Mouse (Mus musculus): ENCODE results near the gene Mpdz. TPM values are rescaled to one million over a fixed set of nuclear protein-coding genes. Genes with fewer than 3 reads are reported as not detected.

Gene Mpdz
- polyA plus RNA-seq, 1 experiment from 2014 or later = 19.1 TPM

- no peaks in the 10 kb centered on the region for H3K9me3 ChIP-seq (replicated peaks; ENCODE audit: control insufficient read depth, low read length)
- H3K4me2 ChIP-seq (ENCODE audit: low read length) = no peak overlapping the region
- no peak for DNase-seq (ENCODE audit: low spot score)
- no peak for ATAC-seq
- 95% methylated on average over 6 of the region's 6 CpGs for WGBS
- peaks cover 10% of the 10 kb centered on the region; the same call in 1 of the 2 replicates for H3K36me3 ChIP-seq (ENCODE audit: control insufficient read depth, insufficient read depth, low read length)
- H3K4me1 ChIP-seq (ENCODE audit: control insufficient read depth, insufficient read depth, low read length) = no peaks in the 10 kb centered on the region
- no peak overlapping the region for H3K4me3 ChIP-seq (ENCODE audit: low read depth, low read length)
- no peak overlapping the region for H3K9ac ChIP-seq (ENCODE audit: low read length)
- no peak overlapping the region for H3K27ac ChIP-seq (ENCODE audit: low read depth, low read length)
- H3K27me3 ChIP-seq (replicated peaks; ENCODE audit: control insufficient read depth, insufficient read depth, low read length) = no peaks in the 10 kb centered on the region
Observed at GRCm38 (mm10) chr4:81283081-81283480, 159.5 kb downstream of the Mpdz start.

GRCm38 (mm10) chr4:81280098-81280497, 162.5 kb downstream of the Mpdz start:
- H3K4me2 ChIP-seq (ENCODE audit: low read length) = no peak overlapping the region
- H3K4me3 ChIP-seq (ENCODE audit: low read depth, low read length) = no peak overlapping the region
- no peak overlapping the region for H3K27ac ChIP-seq (ENCODE audit: low read depth, low read length)
- ATAC-seq = no peak
- no peak for DNase-seq (ENCODE audit: low spot score)
- H3K9me3 ChIP-seq (replicated peaks; ENCODE audit: control insufficient read depth, low read length) = no peaks in the 10 kb centered on the region
- 12% methylated on average over 4 of the region's 4 CpGs for WGBS
- 0 out of 2 replicates have a peak, but pooled peaks cover 5% of the 10 kb centered on the region for H3K36me3 ChIP-seq (ENCODE audit: control insufficient read depth, insufficient read depth, low read length)
- H3K9ac ChIP-seq (ENCODE audit: low read length) = no peak overlapping the region
- H3K4me1 ChIP-seq (ENCODE audit: control insufficient read depth, insufficient read depth, low read length) = no peaks in the 10 kb centered on the region
- H3K27me3 ChIP-seq (replicated peaks; ENCODE audit: control insufficient read depth, insufficient read depth, low read length) = no peaks in the 10 kb centered on the region

- Histone ChIP-seq H3K4me1 (ENCODE audit: control insufficient read depth, insufficient read depth, low read length) (no peaks in the 10 kb centered on the region), H3K9ac (ENCODE audit: low read length) (no peak overlapping the region), H3K27me3 (replicated peaks; ENCODE audit: control insufficient read depth, insufficient read depth, low read length) (no peaks in the 10 kb centered on the region), H3K9me3 (replicated peaks; ENCODE audit: control insufficient read depth, low read length) (no peaks in the 10 kb centered on the region), H3K4me2 (ENCODE audit: low read length) (no peak overlapping the region), H3K27ac (ENCODE audit: low read depth, low read length) (no peak overlapping the region), H3K36me3 (ENCODE audit: control insufficient read depth, insufficient read depth, low read length) (0 out of 2 replicates have a peak, but pooled peaks cover 5% of the 10 kb centered on the region), H3K4me3 (ENCODE audit: low read depth, low read length) (no peak overlapping the region)
- ATAC-seq = no peak
- 61% methylated on average over 5 of the region's 5 CpGs for WGBS
- DNase-seq (ENCODE audit: low spot score) = no peak
Observed at GRCm38 (mm10) chr4:81279451-81279850, 163.2 kb downstream of the Mpdz start.

GRCm38 (mm10) chr4:81275957-81276715, 166.5 kb downstream of the Mpdz start:
- H3K4me2 ChIP-seq (ENCODE audit: low read length) = no peak overlapping the region
- no peak overlapping the region for H3K4me3 ChIP-seq (ENCODE audit: low read depth, low read length)
- H3K27ac ChIP-seq (ENCODE audit: low read depth, low read length) = no peak overlapping the region
- no peaks in the 10 kb centered on the region for H3K9me3 ChIP-seq (replicated peaks; ENCODE audit: control insufficient read depth, low read length)
- DNase-seq (ENCODE audit: low spot score) (no peak), ATAC-seq (no peak)
- WGBS = 11% methylated on average over 6 of the region's 6 CpGs
- H3K9ac ChIP-seq (ENCODE audit: low read length) = no peak overlapping the region
- no peaks in the 10 kb centered on the region for H3K36me3 ChIP-seq (ENCODE audit: control insufficient read depth, insufficient read depth, low read length)
- no peaks in the 10 kb centered on the region for H3K4me1 ChIP-seq (ENCODE audit: control insufficient read depth, insufficient read depth, low read length)
- H3K27me3 ChIP-seq (replicated peaks; ENCODE audit: control insufficient read depth, insufficient read depth, low read length) = no peaks in the 10 kb centered on the region

- Histone ChIP-seq H3K4me2 (ENCODE audit: low read length) (no peak overlapping the region), H3K36me3 (ENCODE audit: control insufficient read depth, insufficient read depth, low read length) (no peaks in the 10 kb centered on the region), H3K27ac (ENCODE audit: low read depth, low read length) (no peak overlapping the region), H3K27me3 (replicated peaks; ENCODE audit: control insufficient read depth, insufficient read depth, low read length) (no peaks in the 10 kb centered on the region), H3K9me3 (replicated peaks; ENCODE audit: control insufficient read depth, low read length) (no peaks in the 10 kb centered on the region), H3K4me3 (ENCODE audit: low read depth, low read length) (no peak overlapping the region), H3K4me1 (ENCODE audit: control insufficient read depth, insufficient read depth, low read length) (no peaks in the 10 kb centered on the region), H3K9ac (ENCODE audit: low read length) (no peak overlapping the region)
- 94% methylated on average over 2 of the region's 2 CpGs for WGBS
- ATAC-seq (no peak), DNase-seq (ENCODE audit: low spot score) (no peak)
Observed at GRCm38 (mm10) chr4:81273067-81273466, 169.5 kb downstream of the Mpdz start.

GRCm38 (mm10) chr4:81252859-81253780, 189.5 kb downstream of the Mpdz start:
- WGBS = 47% methylated on average over 6 of the region's 6 CpGs
- peak; percentile 80 for ATAC-seq

GRCm38 (mm10) chr4:81252334-81252733, 190.3 kb downstream of the Mpdz start:
- peak; percentile 43 for DNase-seq (ENCODE audit: low spot score)
- Histone ChIP-seq H3K4me2 (ENCODE audit: low read length) (no peak overlapping the region), H3K9ac (ENCODE audit: low read length) (no peak overlapping the region), H3K4me3 (ENCODE audit: low read depth, low read length) (no peak overlapping the region), H3K9me3 (replicated peaks; ENCODE audit: control insufficient read depth, low read length) (no peaks in the 10 kb centered on the region), H3K27ac (ENCODE audit: low read depth, low read length) (no peak overlapping the region), H3K4me1 (ENCODE audit: control insufficient read depth, insufficient read depth, low read length) (peaks cover 4% of the 10 kb centered on the region; the same call in 1 of the 2 replicates), H3K27me3 (replicated peaks; ENCODE audit: control insufficient read depth, insufficient read depth, low read length) (no peaks in the 10 kb centered on the region), H3K36me3 (ENCODE audit: control insufficient read depth, insufficient read depth, low read length) (no peaks in the 10 kb centered on the region)
- peak; percentile 32; the same call in 1 of the 2 replicates for ATAC-seq
- WGBS = 82% methylated on average over 1 of the region's 1 CpGs

More at GRCm38 (mm10) chr4:81252859-81253780, 189.5 kb downstream of the Mpdz start:
- Histone ChIP-seq H3K9me3 (replicated peaks; ENCODE audit: control insufficient read depth, low read length) (no peaks in the 10 kb centered on the region), H3K27ac (ENCODE audit: low read depth, low read length) (no peak overlapping the region), H3K4me3 (ENCODE audit: low read depth, low read length) (no peak overlapping the region), H3K27me3 (replicated peaks; ENCODE audit: control insufficient read depth, insufficient read depth, low read length) (no peaks in the 10 kb centered on the region), H3K4me1 (ENCODE audit: control insufficient read depth, insufficient read depth, low read length) (peaks cover 4% of the 10 kb centered on the region; the same call in 1 of the 2 replicates), H3K9ac (ENCODE audit: low read length) (no peak overlapping the region), H3K4me2 (ENCODE audit: low read length) (no peak overlapping the region), H3K36me3 (ENCODE audit: control insufficient read depth, insufficient read depth, low read length) (no peaks in the 10 kb centered on the region)
- peak; percentile 51 for DNase-seq (ENCODE audit: low spot score)

GRCm38 (mm10) chr4:81251934-81252333, 190.7 kb downstream of the Mpdz start:
- peak; percentile 74 for DNase-seq (ENCODE audit: low spot score)
- Histone ChIP-seq H3K4me3 (ENCODE audit: low read depth, low read length) (no peak overlapping the region), H3K4me1 (ENCODE audit: control insufficient read depth, insufficient read depth, low read length) (peaks cover 4% of the 10 kb centered on the region; the same call in 1 of the 2 replicates), H3K27ac (ENCODE audit: low read depth, low read length) (no peak overlapping the region), H3K27me3 (replicated peaks; ENCODE audit: control insufficient read depth, insufficient read depth, low read length) (no peaks in the 10 kb centered on the region), H3K9ac (ENCODE audit: low read length) (no peak overlapping the region), H3K9me3 (replicated peaks; ENCODE audit: control insufficient read depth, low read length) (no peaks in the 10 kb centered on the region), H3K4me2 (ENCODE audit: low read length) (no peak overlapping the region), H3K36me3 (ENCODE audit: control insufficient read depth, insufficient read depth, low read length) (no peaks in the 10 kb centered on the region)
- peak; percentile 67; the same call in 1 of the 2 replicates for ATAC-seq
- 9% methylated on average over 5 of the region's 5 CpGs for WGBS

Data from forebrain, embryonic 14.5 days (tissue).